7 mouse cellular contexts compared by ENCODE assay signal in genomic region chr3:84228203-84228870, GRCm38 (mm10). TPM values are rescaled to one million over a fixed set of nuclear protein-coding genes. Genes with fewer than 3 reads are reported as not detected.
DNase-seq lines count a peak whose midpoint lies in the region; ATAC-seq and TF ChIP-seq lines count a peak whose summit lies in the region.

No protein-coding gene starts in this region.

- H3K36me3 ChIP-seq in limb, embryonic 13.5 days = no peaks in the 10 kb centered on the region
- no peaks in the 10 kb centered on the region for H3K36me3 ChIP-seq in midbrain, embryonic 14.5 days (ENCODE audit: control insufficient read depth, insufficient read depth, low read length)
- no peaks in the 10 kb centered on the region for H3K36me3 ChIP-seq in stomach, postnatal 0 days (ENCODE audit: control insufficient read depth, insufficient read depth, low read length)

- TF ChIP-seq POLR2A in bone marrow macrophage, adult 2 months (IDR thresholded peaks at IDR 0.05; ENCODE audit: borderline replicate concordance, low read depth, low read length) = no peak
- peak; percentile 64 for TF ChIP-seq POLR2A in embryonic fibroblast, embryonic 13.5 days (IDR thresholded peaks at IDR 0.05; ENCODE audit: low read depth, low read length)

- TF ChIP-seq EP300 in stomach, postnatal 0 days (optimal IDR thresholded peaks at IDR 0.05) = no peak

- peaks cover 13% of the 10 kb centered on the region for H3K4me1 ChIP-seq in bone marrow macrophage, adult 2 months (ENCODE audit: control insufficient read depth, insufficient read depth, low read length)
- 0 out of 2 replicates have a peak, but pooled peaks cover 2% of the 10 kb centered on the region for H3K4me1 ChIP-seq in embryonic fibroblast, embryonic 13.5 days (ENCODE audit: control insufficient read depth, insufficient read depth, low read length)
- H3K4me1 ChIP-seq in limb, embryonic 13.5 days = peaks cover 15% of the 10 kb centered on the region
- H3K4me1 ChIP-seq in midbrain, embryonic 14.5 days (ENCODE audit: control insufficient read depth, insufficient read depth, low read length) = peaks cover 16% of the 10 kb centered on the region; the same call in 1 of the 2 replicates
- no peaks in the 10 kb centered on the region; the same call in 1 of the 2 replicates for H3K4me1 ChIP-seq in stomach, postnatal 0 days (replicated peaks; ENCODE audit: control insufficient read depth, insufficient read depth)

- H3K27me3 ChIP-seq in limb, embryonic 13.5 days = no peaks in the 10 kb centered on the region
- no peaks in the 10 kb centered on the region for H3K27me3 ChIP-seq in midbrain, embryonic 14.5 days (ENCODE audit: control insufficient read depth, insufficient read depth, low read length)
- no peaks in the 10 kb centered on the region for H3K27me3 ChIP-seq in stomach, postnatal 0 days (ENCODE audit: control insufficient read depth, insufficient read depth, low read length)

- ATAC-seq in hematopoietic stem cell, adult 5-6 weeks (replicated peaks in 1 of 2; ENCODE audit: insufficient read depth in 1 of 2, low FRiP score in 2 of 2, low TSS enrichment in 1 of 2, low read depth in 1 of 2, poor library complexity in 2 of 2, severe bottlenecking in 2 of 2) = peak; percentile 90
- ATAC-seq in limb, embryonic 13.5 days (ENCODE audit: low FRiP score, low read depth) = peak; percentile 87
- peak; percentile 88 for ATAC-seq in midbrain, embryonic 14.5 days (ENCODE audit: low FRiP score, low TSS enrichment)
- peak; percentile 75 for ATAC-seq in stomach, postnatal 0 days (ENCODE audit: low FRiP score, low TSS enrichment)

- H3K9ac ChIP-seq in limb, embryonic 13.5 days = peak overlapping the region; percentile 51
- H3K9ac ChIP-seq in midbrain, embryonic 14.5 days (replicated peaks; ENCODE audit: low read length) = no peak overlapping the region
- peak overlapping the region; percentile 59 for H3K9ac ChIP-seq in stomach, postnatal 0 days (ENCODE audit: low read length)

- WGBS in limb, embryonic 13.5 days = under 1% methylated on average over 18 of the region's 18 CpGs
- under 1% methylated on average over 18 of the region's 18 CpGs for WGBS in midbrain, embryonic 14.5 days
- 1% methylated on average over 18 of the region's 18 CpGs for WGBS in stomach, postnatal 0 days

- peak overlapping the region; percentile 80 for H3K4me3 ChIP-seq in bone marrow macrophage, adult 2 months (ENCODE audit: insufficient read depth, low read length)
- H3K4me3 ChIP-seq in embryonic fibroblast, embryonic 13.5 days (ENCODE audit: insufficient read depth, low read length) = peak overlapping the region; percentile 69
- H3K4me3 ChIP-seq in limb, embryonic 13.5 days = peak overlapping the region; percentile 51
- peak overlapping the region; percentile 48 for H3K4me3 ChIP-seq in midbrain, embryonic 14.5 days (replicated peaks; ENCODE audit: low read depth, low read length)
- peak overlapping the region; percentile 49 for H3K4me3 ChIP-seq in stomach, postnatal 0 days (ENCODE audit: low read depth, low read length)

- peak overlapping the region; percentile 84 for H3K4me2 ChIP-seq in limb, embryonic 13.5 days (replicated peaks)
- peak overlapping the region; percentile 72 for H3K4me2 ChIP-seq in midbrain, embryonic 14.5 days (ENCODE audit: low read length)
- H3K4me2 ChIP-seq in stomach, postnatal 0 days (replicated peaks; ENCODE audit: low read depth) = peak overlapping the region; percentile 80

- DNase-seq in MEL-GATA-1-ER (ENCODE audit: extremely low read depth, low read depth) = peak; percentile 73
- DNase-seq in midbrain, embryonic 14.5 days = peak; percentile 94
- peak; percentile 92 for DNase-seq in stomach, postnatal 0 days (ENCODE audit: low spot score)

- no peak for TF ChIP-seq CTCF in bone marrow macrophage, adult 2 months (IDR thresholded peaks at IDR 0.05; ENCODE audit: low read depth, low read length)
- TF ChIP-seq CTCF in embryonic fibroblast, embryonic 13.5 days (IDR thresholded peaks at IDR 0.05; ENCODE audit: borderline replicate concordance, insufficient read depth, low read length) = no peak
- peak; percentile 52 for TF ChIP-seq CTCF in stomach, postnatal 0 days (IDR thresholded peaks at IDR 0.05; ENCODE audit: low read depth)

- H3K27ac ChIP-seq in bone marrow macrophage, adult 2 months (ENCODE audit: insufficient read depth, low read depth, low read length) = peak overlapping the region; percentile 45
- peak overlapping the region; percentile 68 for H3K27ac ChIP-seq in embryonic fibroblast, embryonic 13.5 days (ENCODE audit: insufficient read depth, low read length)
- H3K27ac ChIP-seq in limb, embryonic 13.5 days = peak overlapping the region; percentile 81; the same call in 1 of the 2 replicates
- H3K27ac ChIP-seq in midbrain, embryonic 14.5 days (replicated peaks; ENCODE audit: low read depth, low read length) = peak overlapping the region; percentile 78
- peak overlapping the region; percentile 85 for H3K27ac ChIP-seq in stomach, postnatal 0 days (replicated peaks)

- peaks cover under 1% of the 10 kb centered on the region for H3K9me3 ChIP-seq in limb, embryonic 13.5 days
- no peaks in the 10 kb centered on the region for H3K9me3 ChIP-seq in midbrain, embryonic 14.5 days (ENCODE audit: control insufficient read depth, low read length)
- no peaks in the 10 kb centered on the region for H3K9me3 ChIP-seq in stomach, postnatal 0 days (ENCODE audit: control insufficient read depth, low read length)

RNA-seq across cellular contexts. Expression of gene Gm6525, which starts 54.4 kb away (rescaled TPM):
- 0.87 TPM in 1 of 2 replicates, not detected in the other for polyA plus RNA-seq in bone marrow macrophage, adult 2 months (2012; ENCODE audit: insufficient read depth, insufficient read length, missing spikeins)
- not detected in 2 replicates for polyA plus RNA-seq in embryonic fibroblast, embryonic 13.5 days (2011; ENCODE audit: insufficient read length, low read depth, missing spikeins)
- total RNA-seq in hematopoietic stem cell, adult 5-6 weeks (2017) = not detected in 2 replicates
- 1.3 and 1.5 TPM in 2 replicates for polyA plus RNA-seq in limb, embryonic 13.5 days (2015; fragmentation: Nextera tagmentation; extraction: Ambion mirVana)
- 3.1 and 3.2 TPM in 2 replicates for polyA plus RNA-seq in midbrain, embryonic 14.5 days (2014; fragmentation: Nextera tagmentation; extraction: Ambion mirVana)
- 0.75 and 0.88 TPM in 2 replicates for polyA plus RNA-seq in stomach, postnatal 0 days (2015; fragmentation: Nextera tagmentation; extraction: Ambion mirVana)

Comparison
In these comparisons a context has a peak if more than half of its experiments do, and no peak if none do; other contexts are left out.
1. Peak in every context shown above with its lines: DNase-seq, ATAC-seq, H3K4me3 ChIP-seq and H3K27ac ChIP-seq.